Mouse (Mus musculus): ENCODE results near the gene Lmo3. TPM values are rescaled to one million over a fixed set of nuclear protein-coding genes. Genes with fewer than 3 reads are reported as not detected.

Gene Lmo3
- polyA plus RNA-seq, 1 experiment from 2014 or later: 7.1 TPM

GRCm38 (mm10) chr6:138388168-138388936 is 193.4 kb downstream of the Lmo3 start:
- WGBS: 45% methylated on average over 18 of the region's 18 CpGs
- no peak for ATAC-seq (replicated peaks; ENCODE audit: insufficient number of reproducible peaks, low FRiP score, low TSS enrichment, low read depth)

GRCm38 (mm10) chr6:138383208-138383607 is 198.6 kb downstream of the Lmo3 start:
- no peak for ATAC-seq (replicated peaks; ENCODE audit: insufficient number of reproducible peaks, low FRiP score, low TSS enrichment, low read depth)
- no peak overlapping the region for H3K27ac ChIP-seq (replicated peaks; ENCODE audit: low read depth, low read length)
- no peak for DNase-seq (ENCODE audit: low spot score)
- H3K36me3 ChIP-seq (replicated peaks; ENCODE audit: control insufficient read depth, insufficient read depth, low read depth, low read length): no peaks in the 10 kb centered on the region
- H3K9me3 ChIP-seq (replicated peaks; ENCODE audit: control insufficient read depth, low read length): no peaks in the 10 kb centered on the region
- no peaks in the 10 kb centered on the region for H3K4me1 ChIP-seq (ENCODE audit: control insufficient read depth, insufficient read depth, low read length)
- H3K27me3 ChIP-seq (ENCODE audit: control insufficient read depth, insufficient read depth, low read length): no peaks in the 10 kb centered on the region
- H3K9ac ChIP-seq (replicated peaks; ENCODE audit: low read length): no peak overlapping the region
- WGBS: 95% methylated on average over 1 of the region's 1 CpGs
- H3K4me2 ChIP-seq (ENCODE audit: low read depth, low read length): no peak overlapping the region
- no peak overlapping the region for H3K4me3 ChIP-seq (ENCODE audit: low read depth, low read length)

More at GRCm38 (mm10) chr6:138388168-138388936, 193.4 kb downstream of the Lmo3 start:
- H3K4me2 ChIP-seq (ENCODE audit: low read depth, low read length): no peak overlapping the region
- H3K4me3 ChIP-seq (ENCODE audit: low read depth, low read length): no peak overlapping the region
- no peak overlapping the region for H3K9ac ChIP-seq (replicated peaks; ENCODE audit: low read length)
- H3K36me3 ChIP-seq (replicated peaks; ENCODE audit: control insufficient read depth, insufficient read depth, low read depth, low read length): no peaks in the 10 kb centered on the region
- H3K9me3 ChIP-seq (replicated peaks; ENCODE audit: control insufficient read depth, low read length): no peaks in the 10 kb centered on the region
- H3K4me1 ChIP-seq (ENCODE audit: control insufficient read depth, insufficient read depth, low read length): no peaks in the 10 kb centered on the region
- H3K27me3 ChIP-seq (ENCODE audit: control insufficient read depth, insufficient read depth, low read length): no peaks in the 10 kb centered on the region
- DNase-seq (ENCODE audit: low spot score): no peak
- H3K27ac ChIP-seq (replicated peaks; ENCODE audit: low read depth, low read length): no peak overlapping the region

GRCm38 (mm10) chr6:138371176-138371575 is 210.6 kb downstream of the Lmo3 start:
- H3K36me3 ChIP-seq (replicated peaks; ENCODE audit: control insufficient read depth, insufficient read depth, low read depth, low read length): no peaks in the 10 kb centered on the region
- H3K4me2 ChIP-seq (ENCODE audit: low read depth, low read length): no peak overlapping the region
- no peaks in the 10 kb centered on the region for H3K4me1 ChIP-seq (ENCODE audit: control insufficient read depth, insufficient read depth, low read length)
- no peak overlapping the region for H3K4me3 ChIP-seq (ENCODE audit: low read depth, low read length)
- H3K27me3 ChIP-seq (ENCODE audit: control insufficient read depth, insufficient read depth, low read length): no peaks in the 10 kb centered on the region
- 72% methylated on average over 2 of the region's 2 CpGs for WGBS
- H3K27ac ChIP-seq (replicated peaks; ENCODE audit: low read depth, low read length): no peak overlapping the region
- H3K9me3 ChIP-seq (replicated peaks; ENCODE audit: control insufficient read depth, low read length): no peaks in the 10 kb centered on the region
- no peak overlapping the region for H3K9ac ChIP-seq (replicated peaks; ENCODE audit: low read length)
- ATAC-seq (replicated peaks; ENCODE audit: insufficient number of reproducible peaks, low FRiP score, low TSS enrichment, low read depth) (no peak), DNase-seq (ENCODE audit: low spot score) (no peak)

GRCm38 (mm10) chr6:138364111-138364510 is 217.7 kb downstream of the Lmo3 start:
- ATAC-seq (replicated peaks; ENCODE audit: insufficient number of reproducible peaks, low FRiP score, low TSS enrichment, low read depth) (no peak), DNase-seq (ENCODE audit: low spot score) (no peak)
- Histone ChIP-seq H3K4me2 (ENCODE audit: low read depth, low read length) (no peak overlapping the region), H3K9ac (replicated peaks; ENCODE audit: low read length) (no peak overlapping the region), H3K4me3 (ENCODE audit: low read depth, low read length) (no peak overlapping the region), H3K27ac (replicated peaks; ENCODE audit: low read depth, low read length) (no peak overlapping the region), H3K9me3 (replicated peaks; ENCODE audit: control insufficient read depth, low read length) (no peaks in the 10 kb centered on the region), H3K4me1 (ENCODE audit: control insufficient read depth, insufficient read depth, low read length) (no peaks in the 10 kb centered on the region), H3K27me3 (ENCODE audit: control insufficient read depth, insufficient read depth, low read length) (no peaks in the 10 kb centered on the region), H3K36me3 (replicated peaks; ENCODE audit: control insufficient read depth, insufficient read depth, low read depth, low read length) (no peaks in the 10 kb centered on the region)
- WGBS: 80% methylated on average over 5 of the region's 5 CpGs

- Histone ChIP-seq H3K9me3 (replicated peaks; ENCODE audit: control insufficient read depth, low read length) (no peaks in the 10 kb centered on the region), H3K4me1 (ENCODE audit: control insufficient read depth, insufficient read depth, low read length) (no peaks in the 10 kb centered on the region), H3K4me2 (ENCODE audit: low read depth, low read length) (no peak overlapping the region), H3K9ac (replicated peaks; ENCODE audit: low read length) (no peak overlapping the region), H3K36me3 (replicated peaks; ENCODE audit: control insufficient read depth, insufficient read depth, low read depth, low read length) (no peaks in the 10 kb centered on the region), H3K27ac (replicated peaks; ENCODE audit: low read depth, low read length) (no peak overlapping the region), H3K27me3 (ENCODE audit: control insufficient read depth, insufficient read depth, low read length) (no peaks in the 10 kb centered on the region), H3K4me3 (ENCODE audit: low read depth, low read length) (no peak overlapping the region)
- 87% methylated on average over 3 of the region's 3 CpGs for WGBS
- no peak for ATAC-seq (replicated peaks; ENCODE audit: insufficient number of reproducible peaks, low FRiP score, low TSS enrichment, low read depth)
- no peak for DNase-seq (ENCODE audit: low spot score)
Observed at GRCm38 (mm10) chr6:138350587-138351345, 231.0 kb downstream of the Lmo3 start.

- H3K4me3 ChIP-seq (ENCODE audit: low read depth, low read length): no peak overlapping the region
Observed at GRCm38 (mm10) chr6:138346558-138346957, 235.2 kb downstream of the Lmo3 start.

GRCm38 (mm10) chr6:138335858-138336257 is 245.9 kb downstream of the Lmo3 start:
- Histone ChIP-seq H3K9me3 (replicated peaks; ENCODE audit: control insufficient read depth, low read length) (no peaks in the 10 kb centered on the region), H3K4me1 (ENCODE audit: control insufficient read depth, insufficient read depth, low read length) (no peaks in the 10 kb centered on the region), H3K9ac (replicated peaks; ENCODE audit: low read length) (no peak overlapping the region), H3K4me2 (ENCODE audit: low read depth, low read length) (no peak overlapping the region), H3K4me3 (ENCODE audit: low read depth, low read length) (no peak overlapping the region), H3K27me3 (ENCODE audit: control insufficient read depth, insufficient read depth, low read length) (no peaks in the 10 kb centered on the region), H3K27ac (replicated peaks; ENCODE audit: low read depth, low read length) (no peak overlapping the region), H3K36me3 (replicated peaks; ENCODE audit: control insufficient read depth, insufficient read depth, low read depth, low read length) (no peaks in the 10 kb centered on the region)
- WGBS: 81% methylated on average over 4 of the region's 4 CpGs
- ATAC-seq (replicated peaks; ENCODE audit: insufficient number of reproducible peaks, low FRiP score, low TSS enrichment, low read depth): no peak
- no peak for DNase-seq (ENCODE audit: low spot score)

More at GRCm38 (mm10) chr6:138346558-138346957, 235.2 kb downstream of the Lmo3 start:
- H3K9me3 ChIP-seq (replicated peaks; ENCODE audit: control insufficient read depth, low read length): no peaks in the 10 kb centered on the region
- H3K27ac ChIP-seq (replicated peaks; ENCODE audit: low read depth, low read length): no peak overlapping the region
- ATAC-seq (replicated peaks; ENCODE audit: insufficient number of reproducible peaks, low FRiP score, low TSS enrichment, low read depth): no peak
- H3K4me1 ChIP-seq (ENCODE audit: control insufficient read depth, insufficient read depth, low read length): no peaks in the 10 kb centered on the region
- WGBS: 83% methylated on average over 4 of the region's 4 CpGs
- no peak overlapping the region for H3K9ac ChIP-seq (replicated peaks; ENCODE audit: low read length)
- no peaks in the 10 kb centered on the region for H3K36me3 ChIP-seq (replicated peaks; ENCODE audit: control insufficient read depth, insufficient read depth, low read depth, low read length)
- no peak for DNase-seq (ENCODE audit: low spot score)
- H3K27me3 ChIP-seq (ENCODE audit: control insufficient read depth, insufficient read depth, low read length): no peaks in the 10 kb centered on the region
- H3K4me2 ChIP-seq (ENCODE audit: low read depth, low read length): no peak overlapping the region

- H3K27me3 ChIP-seq (ENCODE audit: control insufficient read depth, insufficient read depth, low read length): no peaks in the 10 kb centered on the region
- WGBS: 89% methylated on average over 7 of the region's 7 CpGs
- no peak overlapping the region for H3K27ac ChIP-seq (replicated peaks; ENCODE audit: low read depth, low read length)
- no peak overlapping the region for H3K9ac ChIP-seq (replicated peaks; ENCODE audit: low read length)
- no peak overlapping the region for H3K4me3 ChIP-seq (ENCODE audit: low read depth, low read length)
- no peaks in the 10 kb centered on the region for H3K9me3 ChIP-seq (replicated peaks; ENCODE audit: control insufficient read depth, low read length)
- ATAC-seq (replicated peaks; ENCODE audit: insufficient number of reproducible peaks, low FRiP score, low TSS enrichment, low read depth) (no peak), DNase-seq (ENCODE audit: low spot score) (no peak)
- no peak overlapping the region for H3K4me2 ChIP-seq (ENCODE audit: low read depth, low read length)
- no peaks in the 10 kb centered on the region for H3K4me1 ChIP-seq (ENCODE audit: control insufficient read depth, insufficient read depth, low read length)
- no peaks in the 10 kb centered on the region for H3K36me3 ChIP-seq (replicated peaks; ENCODE audit: control insufficient read depth, insufficient read depth, low read depth, low read length)
Observed at GRCm38 (mm10) chr6:138333991-138334390, 247.8 kb downstream of the Lmo3 start.
